Comparison of ENCODE assay signal across 8 mouse cellular contexts in genomic region chr4:148084261-148084714, GRCm38 (mm10). TPM values are rescaled to one million over a fixed set of nuclear protein-coding genes. Genes with fewer than 3 reads are reported as not detected.
A peak's percentile ranks its signal among the peaks of the same experiment; 100 is the strongest.
DNase-seq lines count a peak whose midpoint lies in the region; ATAC-seq and TF ChIP-seq lines count a peak whose summit lies in the region.
"Had no signal": no experiment of that assay in that cellular context is flagged by ENCODE, and none has a peak within 500 bp of the region (broad histone marks: within the 10 kb centered on the region; RNA-seq: fewer than 3 reads in every experiment).

No protein-coding gene starts in this region.

- in situ Hi-C loops in ES-E14 (cut with MboI; ENCODE audit: low sequenced_read_pairs in 2 of 2, unreplicated experiment in 2 of 2), result no loop called here

- H3K4me1 ChIP-seq in ES-E14 (ENCODE audit: control insufficient read depth in 2 of 2, insufficient read depth in 2 of 2, low read length in 2 of 2, poor library complexity in 1 of 2), result peaks cover 10 to 19% of the 10 kb centered on the region in 2 experiments
- peaks cover 21 to 39% of the 10 kb centered on the region in 2 experiments for H3K4me1 ChIP-seq in liver, embryonic 14.5 days (replicated peaks; ENCODE audit: control insufficient read depth in 2 of 2, insufficient read depth in 2 of 2, low read length in 1 of 2)
- peaks cover 26% of the 10 kb centered on the region for H3K4me1 ChIP-seq in intestine, embryonic 16.5 days (ENCODE audit: control insufficient read depth, insufficient read depth, low read length)

- H3K27me3 ChIP-seq in liver, embryonic 14.5 days (ENCODE audit: control insufficient read depth, insufficient read depth, low read length), result no peaks in the 10 kb centered on the region
- H3K27me3 ChIP-seq in intestine, embryonic 16.5 days (replicated peaks; ENCODE audit: control insufficient read depth, insufficient read depth, low read length), result no peaks in the 10 kb centered on the region

- peak overlapping the region; percentile 35 to 46 for H3K4me3 ChIP-seq in ES-E14 (ENCODE audit: insufficient read depth in 1 of 2, low read depth in 1 of 2, low read length in 2 of 2, poor library complexity in 1 of 2, severe bottlenecking in 1 of 2)
- H3K4me3 ChIP-seq in liver, embryonic 14.5 days (ENCODE audit: insufficient read depth in 1 of 2, low read depth in 2 of 2, low read length in 2 of 2), result no peak overlapping the region
- H3K4me3 ChIP-seq in intestine, embryonic 16.5 days (ENCODE audit: low read length), result no peak overlapping the region

- 32% methylated on average over 7 of the region's 8 CpGs for whole genome bisulfite sequencing in liver, embryonic 14.5 days (ENCODE audit: insufficient replicate concordance)
- 29% methylated on average over 7 of the region's 8 CpGs for WGBS in intestine, embryonic 16.5 days

- H3K27ac ChIP-seq in ES-E14 (ENCODE audit: insufficient read depth, low read depth, low read length, poor library complexity, severe bottlenecking), result peak overlapping the region; percentile 98
- no peak overlapping the region for H3K27ac ChIP-seq in liver, embryonic 14.5 days
- H3K27ac ChIP-seq in intestine, embryonic 16.5 days (ENCODE audit: low read length), result no peak overlapping the region

- intact Hi-C loops in heart, postnatal 10 days (cut with DNase I), result no loop called here

- no peak for TF ChIP-seq EP300 in liver, embryonic 14.5 days (IDR thresholded peaks at IDR 0.05; ENCODE audit: low read depth)

- no peaks in the 10 kb centered on the region for H3K9me3 ChIP-seq in ES-E14 (ENCODE audit: control insufficient read depth, insufficient read depth, low read depth, low read length)
- no peaks in the 10 kb centered on the region for H3K9me3 ChIP-seq in liver, embryonic 14.5 days (ENCODE audit: control insufficient read depth, low read length)
- H3K9me3 ChIP-seq in intestine, embryonic 16.5 days (ENCODE audit: control insufficient read depth, low read length), result no peaks in the 10 kb centered on the region

- DNase-seq in ES-E14 (ENCODE audit: low read depth, low spot score) (peak; percentile 96), ZHBTc4 (ENCODE audit: low read depth, low spot score) (peak; percentile 97)
- DNase-seq in heart, postnatal 10 days, result peak; percentile 57 to 66
- DNase-seq in liver, embryonic 14.5 days (ENCODE audit: low read depth in 3 of 3, low spot score in 3 of 3), result no peak
- DNase-seq in spleen, postnatal 4 days (ENCODE audit: low spot score in 2 of 2), result no peak

- TF ChIP-seq CTCF in liver, embryonic 14.5 days (IDR thresholded peaks at IDR 0.05; ENCODE audit: low read depth), result no peak

- H3K4me2 ChIP-seq in liver, embryonic 14.5 days (ENCODE audit: low read depth), result peak overlapping the region; percentile 38
- H3K4me2 ChIP-seq in intestine, embryonic 16.5 days (ENCODE audit: low read depth, low read length), result no peak overlapping the region

- peak overlapping the region; percentile 52; the same call in 1 of the 2 replicates for H3K9ac ChIP-seq in ES-E14 (ENCODE audit: insufficient read depth, low read depth, low read length, poor library complexity, severe bottlenecking)
- H3K9ac ChIP-seq in liver, embryonic 14.5 days (replicated peaks), result no peak overlapping the region
- no peak overlapping the region for H3K9ac ChIP-seq in intestine, embryonic 16.5 days (ENCODE audit: low read depth, low read length)

- no peak for ATAC-seq in liver, embryonic 14.5 days (ENCODE audit: insufficient read depth)
- no peak for ATAC-seq in intestine, embryonic 16.5 days
- ATAC-seq in frontal cortex, adult (ENCODE audit: low TSS enrichment), result no peak

- peaks cover 30% of the 10 kb centered on the region for H3K36me3 ChIP-seq in ES-E14 (ENCODE audit: control insufficient read depth, insufficient read depth, low read length, poor library complexity, severe bottlenecking)
- no peaks in the 10 kb centered on the region for H3K36me3 ChIP-seq in liver, embryonic 14.5 days (replicated peaks; ENCODE audit: control insufficient read depth, insufficient read depth, low read depth)
- H3K36me3 ChIP-seq in intestine, embryonic 16.5 days (ENCODE audit: control insufficient read depth, insufficient read depth, low read length), result 0 out of 2 replicates have a peak, but pooled peaks cover 5% of the 10 kb centered on the region

TF ChIP-seq in ES-E14, 5 proteins besides CTCF, POLR2A, EP300 and RAD21:
- TF ChIP-seq HCFC1 (IDR thresholded peaks at IDR 0.05; ENCODE audit: borderline replicate concordance, insufficient read depth, low read length) (no peak), CHD2 (IDR thresholded peaks at IDR 0.05; ENCODE audit: low read depth, low read length) (peak; percentile 12; the same call in 1 of the 2 replicates)

RNA-seq across cellular contexts. Expression of gene Agtrap, which starts 3.5 kb away (rescaled TPM):
- 122 and 158 TPM in 2 replicates for total RNA-seq in ES-E14 (2012; rRNA removed)
- total RNA-seq in heart, postnatal 10 days (2021), result 10 to 100 TPM; 33.6 to 37.0 TPM
- polyA plus RNA-seq in liver, embryonic 14.5 days (2012; rRNA removed), result 4.0 and 4.1 TPM in 2 replicates
- polyA plus RNA-seq in liver, embryonic 14.5 days (2014; fragmentation: Nextera tagmentation; extraction: Ambion mirVana), result 8.2 and 9.9 TPM in 2 replicates
- polyA plus RNA-seq in intestine, embryonic 16.5 days (2015; fragmentation: Nextera tagmentation; extraction: Ambion mirVana), result 19.6 and 22.2 TPM in 2 replicates

RNA-seq across cellular contexts. Expression of gene Mthfr, which starts 45.4 kb away (rescaled TPM):
- total RNA-seq in ES-E14 (2012; rRNA removed), result 34.0 and 51.7 TPM in 2 replicates
- total RNA-seq in heart, postnatal 10 days (2021), result 10 to 100 TPM; 15.2 to 16.5 TPM
- polyA plus RNA-seq in liver, embryonic 14.5 days (2012; rRNA removed), result 9.1 and 9.2 TPM in 2 replicates
- 7.0 and 7.7 TPM in 2 replicates for polyA plus RNA-seq in liver, embryonic 14.5 days (2014; fragmentation: Nextera tagmentation; extraction: Ambion mirVana)
- 14.3 and 19.4 TPM in 2 replicates for polyA plus RNA-seq in intestine, embryonic 16.5 days (2015; fragmentation: Nextera tagmentation; extraction: Ambion mirVana)

RNA-seq across cellular contexts. Expression of gene Clcn6, which starts 45.7 kb away (rescaled TPM):
- 32.5 and 49.1 TPM in 2 replicates for total RNA-seq in ES-E14 (2012; rRNA removed)
- total RNA-seq in heart, postnatal 10 days (2021), result 10 to 100 TPM; 11.0 to 14.6 TPM
- polyA plus RNA-seq in liver, embryonic 14.5 days (2012; rRNA removed), result 2.4 and 2.7 TPM in 2 replicates
- 0.66 and 1.0 TPM in 2 replicates for polyA plus RNA-seq in liver, embryonic 14.5 days (2014; fragmentation: Nextera tagmentation; extraction: Ambion mirVana)
- polyA plus RNA-seq in intestine, embryonic 16.5 days (2015; fragmentation: Nextera tagmentation; extraction: Ambion mirVana), result 4.5 TPM in 2 replicates

RNA-seq across cellular contexts. Expression of gene Mad2l2, which starts 45.9 kb away (rescaled TPM):
- total RNA-seq in ES-E14 (2012; rRNA removed), result 34.0 and 54.5 TPM in 2 replicates
- 10 to 100 TPM; 12.5 to 15.1 TPM for total RNA-seq in heart, postnatal 10 days (2021)
- polyA plus RNA-seq in liver, embryonic 14.5 days (2012; rRNA removed), result 7.5 and 9.4 TPM in 2 replicates
- polyA plus RNA-seq in liver, embryonic 14.5 days (2014; fragmentation: Nextera tagmentation; extraction: Ambion mirVana), result 17.7 and 19.1 TPM in 2 replicates
- polyA plus RNA-seq in intestine, embryonic 16.5 days (2015; fragmentation: Nextera tagmentation; extraction: Ambion mirVana), result 29.3 and 30.1 TPM in 2 replicates

RNA-seq across cellular contexts. Expression of gene Draxin, which starts 46.2 kb away (rescaled TPM):
- 0.76 and 1.3 TPM in 2 replicates for total RNA-seq in ES-E14 (2012; rRNA removed)
- total RNA-seq in heart, postnatal 10 days (2021), result not detected
- polyA plus RNA-seq in liver, embryonic 14.5 days (2012; rRNA removed), result 0.16 and 0.22 TPM in 2 replicates
- polyA plus RNA-seq in liver, embryonic 14.5 days (2014; fragmentation: Nextera tagmentation; extraction: Ambion mirVana), result 0.04 and 0.05 TPM in 2 replicates
- 0.06 and 0.07 TPM in 2 replicates for polyA plus RNA-seq in intestine, embryonic 16.5 days (2015; fragmentation: Nextera tagmentation; extraction: Ambion mirVana)
- total RNA-seq: gastrocnemius, adult 8-10 months had no signal

Comparison
In these comparisons a context has a peak if more than half of its experiments do, and no peak if none do; other contexts are left out.
1. DNase-seq: peak in ES-E14 (single experiment), ZHBTc4 (single experiment) and heart, postnatal 10 days (2 of 2); none in liver, embryonic 14.5 days (0 of 3) and spleen, postnatal 4 days (0 of 2).
2. H3K4me3 ChIP-seq: peak in ES-E14 (2 of 2); none in liver, embryonic 14.5 days (0 of 2) and intestine, embryonic 16.5 days (single experiment).